Mouse (Mus musculus): ENCODE data around the gene Txn2. TPM values are rescaled to one million over a fixed set of nuclear protein-coding genes. Genes with fewer than 3 reads are reported as not detected.

Txn2 gene
- polyA plus RNA-seq, 2 experiments: 121 to 199 TPM

GRCm38 (mm10) chr15:77949061-77949460, 20.3 kb upstream of the Txn2 start:
- no peak overlapping the region for H3K4me3 ChIP-seq (ENCODE audit: insufficient read depth in 1 of 2, low read depth in 2 of 2, low read length in 2 of 2)
- H3K4me2 ChIP-seq (ENCODE audit: low read depth): no peak overlapping the region
- H3K9me3 ChIP-seq (ENCODE audit: control insufficient read depth, low read length): no peaks in the 10 kb centered on the region
- H3K9ac ChIP-seq (replicated peaks): no peak overlapping the region
- TF ChIP-seq EP300 (IDR thresholded peaks at IDR 0.05; ENCODE audit: low read depth) (no peak), CTCF (IDR thresholded peaks at IDR 0.05; ENCODE audit: low read depth) (no peak)
- DNase-seq (ENCODE audit: low read depth in 3 of 3, low spot score in 3 of 3) (no peak), ATAC-seq (ENCODE audit: insufficient read depth) (no peak)
- no peaks in the 10 kb centered on the region for H3K36me3 ChIP-seq (replicated peaks; ENCODE audit: control insufficient read depth, insufficient read depth, low read depth)
- no peaks in the 10 kb centered on the region for H3K4me1 ChIP-seq (replicated peaks; ENCODE audit: control insufficient read depth in 2 of 2, insufficient read depth in 2 of 2, low read length in 1 of 2)
- 78% methylated on average over 7 of the region's 7 CpGs for WGBS (ENCODE audit: insufficient replicate concordance)
- H3K27ac ChIP-seq: no peak overlapping the region
- no peaks in the 10 kb centered on the region for H3K27me3 ChIP-seq (ENCODE audit: control insufficient read depth, insufficient read depth, low read length)

DNA sequence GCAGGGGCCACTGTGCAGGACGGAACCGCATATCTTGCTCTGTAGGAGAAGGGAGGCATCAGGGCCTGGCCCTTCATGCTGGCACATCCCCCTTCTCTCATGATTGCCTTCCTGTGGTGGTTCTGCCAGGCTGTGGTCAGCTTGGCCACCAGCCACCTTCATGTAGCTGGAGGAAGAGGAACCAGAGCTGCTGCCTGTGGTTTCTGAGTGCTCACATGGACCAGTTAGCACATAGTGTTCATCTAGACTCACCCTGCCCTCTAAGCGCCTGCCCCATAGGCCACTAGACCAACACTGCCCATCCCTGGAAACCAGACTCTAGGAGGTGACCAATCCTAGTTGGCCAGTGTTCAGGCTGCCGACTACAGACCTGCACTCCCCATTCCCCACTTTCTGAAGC, 16.9 kb upstream of the Txn2 start:
- no peaks in the 10 kb centered on the region for H3K4me1 ChIP-seq (replicated peaks; ENCODE audit: control insufficient read depth in 2 of 2, insufficient read depth in 2 of 2, low read length in 1 of 2)
- ATAC-seq (ENCODE audit: insufficient read depth): no peak
- H3K9me3 ChIP-seq (ENCODE audit: control insufficient read depth, low read length): no peaks in the 10 kb centered on the region
- no peaks in the 10 kb centered on the region for H3K36me3 ChIP-seq (replicated peaks; ENCODE audit: control insufficient read depth, insufficient read depth, low read depth)
- 42% methylated on average over 4 of the region's 4 CpGs for WGBS (ENCODE audit: insufficient replicate concordance)
- no peak for DNase-seq (ENCODE audit: low read depth in 3 of 3, low spot score in 3 of 3)
- H3K27ac ChIP-seq: no peak overlapping the region
- no peak for TF ChIP-seq EP300 (IDR thresholded peaks at IDR 0.05; ENCODE audit: low read depth)
- TF ChIP-seq CTCF (IDR thresholded peaks at IDR 0.05; ENCODE audit: low read depth): no peak
- no peak overlapping the region for H3K4me2 ChIP-seq (ENCODE audit: low read depth)
- no peak overlapping the region for H3K9ac ChIP-seq (replicated peaks)
- no peak overlapping the region for H3K4me3 ChIP-seq (ENCODE audit: insufficient read depth in 1 of 2, low read depth in 2 of 2, low read length in 2 of 2)
- H3K27me3 ChIP-seq (ENCODE audit: control insufficient read depth, insufficient read depth, low read length): no peaks in the 10 kb centered on the region

DNA sequence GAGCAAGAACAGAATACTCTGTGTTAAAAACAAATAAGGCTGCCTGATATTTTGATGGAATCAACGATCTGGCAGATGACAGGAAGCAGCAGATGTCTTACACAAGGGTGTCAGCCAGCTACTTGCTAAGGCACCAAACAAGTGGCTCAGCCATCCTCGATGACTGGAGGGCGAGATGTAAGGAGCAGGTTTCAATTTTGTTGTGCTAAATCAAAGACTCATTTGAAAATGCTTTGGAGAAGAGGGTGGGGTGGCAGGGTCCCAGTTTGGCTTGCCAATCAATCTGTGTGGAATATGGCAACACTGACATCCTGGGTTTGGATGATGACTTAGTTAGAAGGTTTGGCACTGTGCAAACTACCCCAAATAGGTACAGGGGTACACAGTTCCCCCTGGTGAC, 12.8 kb upstream of the Txn2 start:
- Histone ChIP-seq H3K9ac (replicated peaks) (no peak overlapping the region), H3K27me3 (ENCODE audit: control insufficient read depth, insufficient read depth, low read length) (no peaks in the 10 kb centered on the region), H3K4me3 (ENCODE audit: insufficient read depth in 1 of 2, low read depth in 2 of 2, low read length in 2 of 2) (no peak overlapping the region), H3K36me3 (replicated peaks; ENCODE audit: control insufficient read depth, insufficient read depth, low read depth) (no peaks in the 10 kb centered on the region), H3K4me1 (replicated peaks; ENCODE audit: control insufficient read depth in 2 of 2, insufficient read depth in 2 of 2, low read length in 1 of 2) (no peaks in the 10 kb centered on the region), H3K9me3 (ENCODE audit: control insufficient read depth, low read length) (no peaks in the 10 kb centered on the region), H3K27ac (no peak overlapping the region), H3K4me2 (ENCODE audit: low read depth) (no peak overlapping the region)
- 52% methylated on average over 3 of the region's 3 CpGs for WGBS (ENCODE audit: insufficient replicate concordance)
- DNase-seq (ENCODE audit: low read depth in 3 of 3, low spot score in 3 of 3) (no peak), ATAC-seq (ENCODE audit: insufficient read depth) (no peak)
- TF ChIP-seq EP300 (IDR thresholded peaks at IDR 0.05; ENCODE audit: low read depth) (no peak), CTCF (IDR thresholded peaks at IDR 0.05; ENCODE audit: low read depth) (no peak)

DNA sequence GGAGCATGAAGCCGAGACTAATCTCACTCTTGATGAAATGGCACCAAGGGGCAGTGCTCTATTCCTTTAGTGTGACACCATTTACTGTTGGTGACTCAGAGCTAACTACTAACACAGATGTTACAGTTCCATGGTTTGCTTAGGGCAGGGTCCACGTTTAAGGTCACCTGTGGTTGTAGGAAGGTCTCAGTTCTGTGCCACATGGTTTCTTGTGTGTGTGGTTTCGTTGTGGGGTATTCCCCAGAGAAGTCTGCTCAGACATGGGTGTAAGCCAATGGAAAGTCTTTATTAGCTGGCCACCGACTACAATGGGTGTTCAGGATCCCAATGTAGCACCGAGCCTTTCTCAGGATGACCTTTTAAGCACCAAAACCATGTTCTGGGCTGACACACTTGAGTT, 9.7 kb upstream of the Txn2 start:
- WGBS (ENCODE audit: insufficient replicate concordance): 52% methylated on average over 5 of the region's 5 CpGs
- no peak overlapping the region for H3K27ac ChIP-seq
- H3K36me3 ChIP-seq (replicated peaks; ENCODE audit: control insufficient read depth, insufficient read depth, low read depth): no peaks in the 10 kb centered on the region
- no peak overlapping the region for H3K4me3 ChIP-seq (ENCODE audit: insufficient read depth in 1 of 2, low read depth in 2 of 2, low read length in 2 of 2)
- ATAC-seq (ENCODE audit: insufficient read depth): no peak
- no peak for DNase-seq (ENCODE audit: low read depth in 3 of 3, low spot score in 3 of 3)
- no peak overlapping the region for H3K4me2 ChIP-seq (ENCODE audit: low read depth)
- peaks cover 0 to 2% of the 10 kb centered on the region in 2 experiments; a peak in 2 of 4 replicates for H3K4me1 ChIP-seq (replicated peaks; ENCODE audit: control insufficient read depth in 2 of 2, insufficient read depth in 2 of 2, low read length in 1 of 2)
- TF ChIP-seq CTCF (IDR thresholded peaks at IDR 0.05; ENCODE audit: low read depth) (no peak), EP300 (IDR thresholded peaks at IDR 0.05; ENCODE audit: low read depth) (no peak)
- H3K27me3 ChIP-seq (ENCODE audit: control insufficient read depth, insufficient read depth, low read length): no peaks in the 10 kb centered on the region
- H3K9me3 ChIP-seq (ENCODE audit: control insufficient read depth, low read length): no peaks in the 10 kb centered on the region
- H3K9ac ChIP-seq (replicated peaks): no peak overlapping the region

DNA sequence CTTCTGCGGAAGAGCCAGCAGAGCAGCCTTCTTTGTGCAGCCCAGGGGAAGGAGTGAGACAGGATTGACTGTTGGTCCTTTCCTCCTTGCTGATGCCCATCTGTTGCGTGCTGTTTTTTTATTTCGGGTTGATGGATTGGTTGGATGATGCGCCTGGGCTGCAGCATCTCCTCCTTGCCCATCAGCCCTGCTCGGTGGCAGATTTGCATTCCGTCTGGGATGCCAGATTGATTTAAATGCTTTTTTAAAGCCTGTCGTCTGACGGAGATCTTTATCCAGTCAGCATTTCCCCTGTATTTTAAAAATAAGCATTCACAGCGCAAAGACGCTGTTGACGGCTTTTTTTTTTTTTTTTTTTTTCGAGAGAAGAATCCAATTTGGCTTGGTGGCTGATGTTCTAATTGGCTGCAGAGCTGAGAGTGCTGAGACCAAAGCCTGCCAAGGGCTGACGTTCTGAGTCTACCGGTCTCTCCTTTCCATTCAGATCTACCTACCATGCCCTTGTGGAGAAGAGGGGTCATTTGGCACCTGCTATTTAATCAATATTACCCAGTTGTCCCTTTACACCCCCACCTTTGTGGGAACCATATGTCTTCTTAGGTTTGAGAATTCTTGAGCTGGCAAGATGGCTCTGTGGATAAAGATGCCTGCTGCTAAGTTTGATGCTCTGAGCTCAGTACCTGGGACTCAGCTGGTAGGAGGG, 7.0 kb upstream of the Txn2 start:
- Histone ChIP-seq H3K4me2 (ENCODE audit: low read depth) (no peak overlapping the region), H3K27me3 (ENCODE audit: control insufficient read depth, insufficient read depth, low read length) (no peaks in the 10 kb centered on the region), H3K27ac (no peak overlapping the region), H3K4me3 (ENCODE audit: insufficient read depth in 1 of 2, low read depth in 2 of 2, low read length in 2 of 2) (no peak overlapping the region), H3K36me3 (replicated peaks; ENCODE audit: control insufficient read depth, insufficient read depth, low read depth) (no peaks in the 10 kb centered on the region), H3K9ac (replicated peaks) (no peak overlapping the region), H3K9me3 (ENCODE audit: control insufficient read depth, low read length) (no peaks in the 10 kb centered on the region), H3K4me1 (replicated peaks; ENCODE audit: control insufficient read depth in 2 of 2, insufficient read depth in 2 of 2, low read length in 1 of 2) (peaks cover 14 to 20% of the 10 kb centered on the region in 2 experiments)
- no peak for TF ChIP-seq EP300 (IDR thresholded peaks at IDR 0.05; ENCODE audit: low read depth)
- TF ChIP-seq CTCF (IDR thresholded peaks at IDR 0.05; ENCODE audit: low read depth): no peak
- DNase-seq (ENCODE audit: low read depth in 3 of 3, low spot score in 3 of 3) (no peak), ATAC-seq (ENCODE audit: insufficient read depth) (no peak)
- 67% methylated on average over 14 of the region's 14 CpGs for WGBS (ENCODE audit: insufficient replicate concordance)

Data from liver, embryonic 14.5 days (tissue).